Mouse (Mus musculus): ENCODE measurements around the gene Pdcd5.
A peak's percentile ranks its signal among the peaks of the same experiment; 100 is the strongest.

The Pdcd5 gene

DNA sequence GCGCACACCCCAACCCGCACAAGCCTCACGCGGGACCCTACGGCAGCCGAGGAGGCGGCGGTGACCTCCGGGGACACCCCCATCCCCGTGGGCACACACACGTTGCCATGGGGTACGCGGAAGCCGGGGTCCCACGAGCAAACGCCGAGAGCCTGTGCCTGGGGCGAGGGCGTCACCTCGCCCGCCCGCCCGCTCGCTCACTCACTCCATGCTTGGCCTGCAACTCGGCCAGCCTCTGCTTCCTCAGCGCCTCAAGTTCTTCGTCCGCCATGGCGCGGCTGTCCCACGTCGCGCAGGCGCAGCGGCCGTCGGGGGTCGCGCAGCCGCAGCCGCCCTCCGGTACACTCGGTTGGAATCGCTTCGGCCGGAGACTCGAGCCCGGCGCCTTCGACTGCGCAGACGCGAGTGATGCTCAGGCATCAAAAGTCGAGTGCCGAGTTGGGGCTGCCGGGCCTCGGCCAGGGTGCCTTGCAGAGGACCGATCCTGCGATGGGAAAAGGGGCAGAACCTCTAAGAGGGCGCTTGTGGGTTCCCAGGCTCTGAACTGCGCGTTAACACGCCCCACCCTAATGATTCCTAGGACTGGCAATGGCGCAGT, at the start of gene Pdcd5:
TSS of gene Pdcd5 (minus strand) at position 421 of the 598 bp plus-strand sequence.
- DNase-seq (ENCODE audit: low spot score in 2 of 2): peak; percentile 93 to 94

DNA sequence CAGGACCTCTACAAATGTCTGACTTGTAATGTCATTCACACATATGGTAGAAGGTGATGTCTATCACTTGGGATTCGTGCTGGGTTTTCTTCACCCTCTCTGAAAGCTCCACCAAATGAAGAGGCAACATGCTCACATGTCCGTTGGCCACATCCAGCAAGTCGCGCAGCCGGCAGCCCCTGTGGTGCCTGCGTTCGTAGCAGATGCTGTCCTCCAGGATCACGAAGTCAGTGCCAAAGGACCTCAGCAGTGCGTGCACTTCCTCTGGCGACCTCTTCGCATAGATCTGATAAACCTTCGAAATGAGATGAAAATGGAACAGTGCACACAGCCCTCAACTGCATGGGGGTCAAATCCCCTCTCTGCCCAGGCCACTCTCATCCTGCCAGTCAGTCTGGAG, 45.3 kb upstream of the Pdcd5 start:
- no peak for DNase-seq (ENCODE audit: low spot score in 2 of 2)

DNA sequence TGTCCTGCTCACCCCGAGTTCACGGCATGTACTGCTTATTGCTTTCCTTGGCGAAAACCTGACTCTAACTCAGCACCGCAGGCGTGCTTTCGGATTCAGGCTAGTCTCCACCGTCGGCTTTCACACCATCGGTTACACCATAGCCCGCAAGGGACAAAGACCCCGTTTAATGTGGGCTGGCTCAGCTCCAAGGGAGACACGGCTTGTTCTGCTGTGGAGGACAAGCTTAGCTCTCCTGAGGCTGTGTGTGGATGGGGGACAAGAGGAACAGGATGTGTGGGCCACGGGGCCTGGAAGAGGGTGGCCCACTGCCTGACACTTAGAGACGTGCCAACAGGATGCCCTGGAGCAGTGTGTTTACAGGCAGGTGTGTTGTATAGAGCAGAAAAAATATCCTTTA, 44.8 kb upstream of the Pdcd5 start:
- DNase-seq (ENCODE audit: low spot score in 2 of 2): no peak

DNA sequence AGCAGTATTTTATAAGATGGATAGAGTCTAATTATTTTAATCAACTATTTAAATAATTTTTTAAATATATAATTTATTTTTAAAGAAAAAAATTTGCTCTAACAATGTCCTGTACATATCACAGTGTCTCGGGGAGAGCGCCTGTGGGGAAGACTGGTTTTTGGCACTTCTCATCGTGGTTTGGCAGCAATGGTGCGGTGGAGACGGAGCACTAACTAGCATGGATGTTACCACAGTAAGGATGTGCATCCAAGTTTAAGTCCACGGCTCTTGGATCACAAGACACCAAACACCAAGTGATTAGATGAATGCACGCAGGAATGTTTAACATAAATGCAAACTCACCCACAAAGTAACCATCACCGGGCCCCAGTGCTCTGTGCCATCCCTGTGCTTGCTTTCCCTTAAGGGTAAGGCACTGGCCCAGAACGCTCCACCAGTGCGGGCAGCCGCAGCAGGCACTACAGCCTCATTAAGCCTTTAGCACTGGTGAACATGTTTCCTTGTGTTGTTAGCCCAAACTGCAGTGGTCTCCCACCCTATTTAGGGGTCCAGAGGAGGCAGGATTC, 41.5 kb upstream of the Pdcd5 start:
- DNase-seq (ENCODE audit: low spot score in 2 of 2): no peak

DNA sequence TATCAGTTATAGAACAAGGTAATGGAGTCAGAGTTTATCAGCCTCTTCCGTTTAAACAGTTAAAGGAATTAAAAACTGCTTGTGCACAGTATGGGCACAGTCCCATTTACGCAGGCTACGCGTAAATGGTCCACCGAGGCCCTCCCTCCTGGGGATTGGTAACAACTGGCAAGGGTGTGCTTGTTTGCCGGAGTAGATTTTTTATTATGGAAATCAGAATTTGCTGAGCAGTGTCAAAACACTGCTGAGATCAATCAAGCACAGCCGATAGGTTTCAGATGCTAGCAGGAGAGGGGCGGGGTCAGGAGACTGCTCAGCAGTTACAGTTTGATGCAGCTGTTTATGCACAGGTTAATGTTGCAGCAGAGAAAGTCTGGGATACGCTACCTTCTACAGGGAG, 41.0 kb upstream of the Pdcd5 start:
- no peak for DNase-seq (ENCODE audit: low spot score in 2 of 2)

DNA sequence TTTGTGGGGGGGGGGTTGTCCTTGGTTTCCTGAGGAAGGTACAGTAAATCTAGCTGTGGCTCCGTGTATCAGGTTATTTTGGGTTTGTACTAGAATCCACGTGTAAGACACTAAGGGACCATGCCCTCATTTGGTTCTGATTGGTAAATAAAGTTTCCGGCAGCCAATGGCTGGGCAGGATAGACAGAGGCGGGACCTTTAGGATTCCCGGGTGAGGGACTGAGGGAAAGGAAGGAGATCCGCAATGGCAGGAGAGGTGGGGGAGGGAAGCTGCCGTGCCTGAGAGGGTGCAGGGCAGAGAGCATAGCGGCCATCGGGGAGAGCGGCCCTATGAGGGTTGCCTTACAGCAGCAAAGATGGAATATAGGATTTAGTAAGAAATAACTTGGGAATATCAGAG, 39.9 kb upstream of the Pdcd5 start:
- DNase-seq (ENCODE audit: low spot score in 2 of 2): no peak

DNA sequence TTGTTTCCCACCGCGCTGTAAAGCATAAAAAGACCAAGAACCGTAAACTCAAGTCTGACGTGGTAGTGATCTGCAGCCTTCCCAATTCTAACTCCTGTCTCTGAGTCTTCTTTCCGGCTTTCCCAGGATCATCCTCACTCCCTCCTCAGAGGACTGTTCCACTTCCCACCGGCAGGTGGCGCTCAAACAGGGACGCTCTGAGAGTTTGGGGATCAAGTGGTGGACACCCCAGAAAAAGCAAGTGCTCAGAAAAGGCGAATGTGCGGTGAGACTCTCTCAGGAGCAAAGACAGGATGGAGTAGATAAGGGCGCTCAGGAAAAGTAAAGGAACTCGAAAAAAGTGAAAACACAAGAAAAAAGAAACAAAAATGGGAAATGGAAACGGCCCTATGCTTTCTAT, 39.4 kb upstream of the Pdcd5 start:
- DNase-seq (ENCODE audit: low spot score in 2 of 2): peak in 1 of 2 experiments; percentile 9

DNA sequence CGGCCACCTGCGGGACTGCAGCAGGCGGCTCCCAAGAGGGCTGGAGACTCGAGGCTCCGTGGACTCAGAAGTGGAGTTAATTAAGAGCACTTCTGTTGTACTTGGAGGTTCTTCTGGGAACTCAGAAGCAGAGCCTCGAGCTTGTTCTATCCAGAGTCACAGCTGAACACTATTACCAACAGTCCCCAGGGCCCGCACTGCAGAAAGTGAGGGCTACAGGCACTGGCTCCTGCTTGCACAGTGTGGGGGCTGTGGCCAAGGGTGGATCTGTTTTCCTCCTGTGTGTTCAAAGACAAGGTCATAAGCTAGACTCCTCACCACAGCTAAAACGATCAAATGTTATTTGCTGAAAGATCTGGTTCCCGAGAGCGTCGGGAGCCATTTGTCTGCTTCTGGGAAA, 38.9 kb upstream of the Pdcd5 start:
- no peak for DNase-seq (ENCODE audit: low spot score in 2 of 2)

DNA sequence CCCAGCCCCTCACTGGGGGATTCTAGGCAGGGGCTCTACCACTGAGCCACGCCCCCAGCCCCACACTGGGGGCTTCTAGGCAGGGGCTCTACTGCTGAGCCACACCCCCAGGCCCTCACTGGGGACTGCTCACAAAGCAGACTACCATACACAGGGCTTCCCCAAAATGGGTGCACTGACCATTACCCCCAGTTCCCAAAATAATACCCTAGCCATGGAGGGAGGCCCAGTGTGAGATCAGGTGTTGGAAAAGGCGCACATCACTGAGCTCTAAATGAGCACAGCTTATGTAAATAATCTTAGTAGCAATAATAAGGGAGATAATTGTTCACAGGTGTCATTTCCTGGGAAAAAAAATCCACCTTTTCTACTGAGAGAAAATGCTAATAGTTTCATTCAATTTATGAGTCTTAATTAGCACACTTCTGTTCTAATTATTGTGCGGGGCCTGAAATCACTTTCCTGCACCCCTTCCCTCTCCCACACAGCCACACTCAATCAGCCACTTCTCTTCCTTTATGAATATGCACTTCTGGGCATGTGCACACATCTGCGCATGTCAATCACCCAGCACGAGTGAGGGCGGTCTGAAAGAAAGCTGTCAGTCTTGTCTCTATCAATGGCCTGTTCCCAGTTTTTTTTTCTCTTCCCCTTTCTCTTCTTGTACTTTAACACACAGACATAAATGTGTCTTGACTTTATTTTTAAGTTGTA, 36.2 kb upstream of the Pdcd5 start:
- no peak for DNase-seq (ENCODE audit: low spot score in 2 of 2)

DNA sequence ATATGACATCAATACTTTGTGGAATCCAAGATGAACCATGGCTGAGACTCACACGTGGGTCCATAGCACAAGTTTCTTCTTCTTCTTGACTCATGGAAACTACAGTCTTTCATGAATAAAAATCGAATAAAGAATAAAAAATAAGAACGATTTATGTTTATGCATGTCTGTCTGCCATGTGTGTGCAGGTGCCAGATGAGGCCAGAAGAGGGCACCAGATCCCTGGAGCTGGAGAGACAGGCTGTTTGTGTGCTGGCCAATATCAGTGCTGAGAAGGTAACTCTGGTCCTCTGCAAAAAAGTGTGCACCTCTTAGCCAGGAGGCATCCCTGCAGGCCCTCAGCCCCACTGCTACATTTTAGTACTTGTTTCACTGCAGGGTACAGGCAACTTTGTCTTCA, 34.2 kb upstream of the Pdcd5 start:
- no peak for DNase-seq (ENCODE audit: low spot score in 2 of 2)

DNA sequence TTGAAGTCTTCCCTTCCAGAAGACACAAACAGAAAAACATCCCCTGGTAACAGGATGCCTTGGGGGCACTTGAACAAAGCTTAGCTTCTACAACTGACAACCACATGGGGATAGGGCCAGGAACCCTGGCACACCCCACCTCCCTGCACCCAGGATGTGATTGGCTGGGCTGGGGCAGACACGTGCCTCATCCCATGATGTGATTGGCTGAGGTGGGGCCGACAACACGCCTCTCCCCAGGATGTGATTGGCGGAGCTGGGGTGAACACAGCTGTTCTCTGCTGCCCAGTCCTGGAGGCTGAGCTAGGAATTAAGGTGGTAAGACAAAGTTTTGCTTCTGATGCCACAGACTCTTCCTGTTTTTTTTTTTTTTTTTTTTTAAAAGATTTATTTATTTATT, 31.7 kb upstream of the Pdcd5 start:
- no peak for DNase-seq (ENCODE audit: low spot score in 2 of 2)

DNA sequence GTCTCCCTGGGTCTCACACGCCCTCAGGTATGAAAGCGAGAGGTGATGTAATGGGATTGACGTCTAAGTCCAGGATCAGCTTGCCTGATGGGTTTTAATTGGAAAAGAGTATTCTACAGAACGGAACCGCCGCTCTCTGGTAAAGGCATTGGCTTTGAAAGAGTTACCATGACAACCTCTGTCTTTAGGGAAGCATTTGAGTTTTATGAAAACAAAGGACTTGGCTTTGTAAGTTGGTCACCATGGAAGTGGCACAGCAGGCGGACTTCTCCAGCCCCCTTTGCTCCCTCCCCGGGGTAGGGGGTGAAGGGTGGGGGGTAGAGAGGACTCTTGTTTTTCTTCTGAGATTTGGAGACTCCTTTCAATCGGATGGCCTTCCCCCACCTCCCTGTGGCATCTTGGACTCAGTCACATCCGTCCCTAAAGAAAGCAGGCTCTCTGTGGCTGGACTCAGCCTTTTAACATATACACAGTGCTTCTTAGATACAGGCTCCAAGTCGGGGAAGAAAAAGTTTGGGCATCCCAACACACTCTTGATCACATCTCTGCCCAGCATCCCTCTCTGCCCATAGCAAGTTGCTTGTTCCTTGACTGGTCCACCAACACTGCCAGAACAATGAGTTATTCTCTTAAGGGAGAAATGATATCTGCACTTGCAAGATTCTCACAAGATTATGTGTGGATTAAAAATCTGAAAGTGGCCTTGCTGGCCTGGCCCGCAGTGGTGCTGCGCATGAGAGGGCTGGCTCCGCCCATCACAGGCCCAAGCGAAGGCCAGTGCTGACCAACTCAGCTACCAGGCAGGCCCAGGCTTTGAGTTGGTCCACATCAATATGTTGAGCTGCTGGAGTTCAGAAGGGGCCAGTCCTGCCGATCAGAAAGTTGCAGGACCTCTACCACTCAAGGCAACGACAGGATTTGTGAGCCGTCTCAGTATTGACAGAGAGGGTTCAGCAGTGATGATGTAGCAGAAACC, 21.0 kb upstream of the Pdcd5 start:
- no peak for DNase-seq (ENCODE audit: low spot score in 2 of 2)

DNA sequence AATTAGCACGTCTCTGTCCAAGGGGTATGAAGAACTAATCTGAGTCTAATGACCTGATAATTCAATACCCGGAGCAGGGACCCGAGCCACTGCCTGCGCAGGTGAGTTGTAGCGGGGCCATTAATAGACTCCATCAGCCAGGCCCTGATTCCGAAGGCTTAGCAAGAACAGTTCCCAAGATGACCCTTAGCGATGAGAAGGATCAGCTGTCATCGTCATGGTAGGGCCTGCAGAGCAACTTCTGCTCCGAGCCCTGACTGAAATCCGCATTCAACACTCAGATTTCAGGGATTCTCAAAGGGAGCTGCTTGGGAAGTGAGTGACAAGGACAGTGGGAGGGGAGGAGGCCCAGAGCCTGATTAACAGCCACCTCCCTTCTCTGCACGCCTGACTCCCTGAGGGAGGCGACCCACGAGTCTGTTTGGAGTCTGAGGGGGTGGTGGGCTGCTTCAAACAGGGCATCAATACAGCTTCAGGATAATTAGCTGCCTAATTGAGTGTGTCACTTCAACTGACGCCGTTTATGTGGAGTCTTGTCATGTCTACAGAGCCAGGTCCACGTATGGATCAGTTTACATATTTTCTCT, 16.6 kb upstream of the Pdcd5 start:
- DNase-seq (ENCODE audit: low spot score in 2 of 2): no peak

DNA sequence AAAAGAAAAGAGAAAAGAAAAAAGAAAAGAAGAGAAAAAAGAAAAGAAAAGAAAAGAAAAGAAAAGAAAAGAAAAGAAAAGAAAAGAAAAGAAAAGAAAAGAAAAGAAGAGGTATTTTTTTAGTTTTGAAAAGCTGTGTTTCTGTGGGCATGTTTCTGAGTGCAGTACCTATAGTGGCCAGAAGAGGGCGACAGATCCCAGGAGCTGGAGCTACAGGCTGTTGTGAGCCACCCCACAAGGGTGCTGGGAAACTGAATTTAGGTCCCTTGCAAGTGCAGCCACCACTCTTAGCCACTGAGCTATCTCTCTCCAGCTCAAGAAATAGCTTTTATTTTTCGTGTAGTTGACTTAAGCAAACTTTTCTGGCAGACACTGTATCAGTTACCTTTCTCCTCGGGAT, 11.9 kb upstream of the Pdcd5 start:
- no peak for DNase-seq (ENCODE audit: low spot score in 2 of 2)

DNA sequence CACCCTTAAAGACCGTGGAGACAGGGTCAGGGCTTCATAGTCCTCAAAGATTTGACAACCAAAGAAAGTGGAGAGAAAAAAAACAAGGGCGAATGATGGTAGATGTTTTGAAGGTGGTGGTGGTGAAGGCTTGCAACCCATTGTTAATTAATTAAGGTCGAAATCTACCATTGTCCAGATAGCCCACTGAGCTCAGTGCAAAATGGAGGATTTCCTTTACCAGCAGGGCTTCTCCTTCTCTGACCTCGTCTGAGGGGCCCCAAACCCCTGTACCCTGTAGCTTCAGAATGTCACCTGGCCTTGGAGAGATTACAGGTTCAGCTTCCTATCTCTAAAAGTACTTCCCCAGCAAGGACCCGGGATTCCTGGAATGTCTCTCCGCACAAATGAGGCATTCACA, 10.5 kb upstream of the Pdcd5 start:
- no peak for DNase-seq (ENCODE audit: low spot score in 2 of 2)

DNA sequence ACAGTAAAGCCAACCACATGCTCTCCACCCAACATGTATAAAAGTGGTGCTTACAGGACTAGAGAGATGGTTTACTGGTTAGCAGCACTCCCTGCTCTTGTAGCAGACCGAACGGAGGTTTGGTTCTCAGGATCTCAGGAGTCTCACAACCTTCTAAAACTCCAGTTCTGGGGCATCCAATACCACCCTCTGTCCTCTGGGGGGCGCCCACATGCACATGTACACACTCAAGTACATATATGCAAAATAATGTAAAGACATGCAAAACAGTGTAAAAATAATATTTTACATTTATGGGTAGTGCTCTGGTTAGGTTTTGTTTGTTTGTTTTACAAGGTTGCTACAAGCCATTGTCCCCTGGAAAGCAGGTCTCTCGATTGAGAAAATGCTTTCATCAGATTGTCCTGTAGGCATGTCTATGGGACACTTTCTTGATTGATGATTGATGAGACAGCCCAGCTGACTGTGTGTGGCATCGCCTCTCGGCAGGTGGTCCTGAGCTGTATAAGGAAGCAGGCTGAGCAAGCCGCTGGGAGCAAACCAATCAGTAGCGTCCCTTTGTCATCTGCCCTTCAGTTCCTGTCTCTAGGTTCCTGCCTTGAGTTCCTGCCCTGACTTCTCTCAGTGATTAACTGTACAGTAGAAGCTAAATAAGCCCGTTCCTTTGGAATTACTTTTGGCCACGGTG, 4.4 kb upstream of the Pdcd5 start:
- DNase-seq (ENCODE audit: low spot score in 2 of 2): no peak

DNA sequence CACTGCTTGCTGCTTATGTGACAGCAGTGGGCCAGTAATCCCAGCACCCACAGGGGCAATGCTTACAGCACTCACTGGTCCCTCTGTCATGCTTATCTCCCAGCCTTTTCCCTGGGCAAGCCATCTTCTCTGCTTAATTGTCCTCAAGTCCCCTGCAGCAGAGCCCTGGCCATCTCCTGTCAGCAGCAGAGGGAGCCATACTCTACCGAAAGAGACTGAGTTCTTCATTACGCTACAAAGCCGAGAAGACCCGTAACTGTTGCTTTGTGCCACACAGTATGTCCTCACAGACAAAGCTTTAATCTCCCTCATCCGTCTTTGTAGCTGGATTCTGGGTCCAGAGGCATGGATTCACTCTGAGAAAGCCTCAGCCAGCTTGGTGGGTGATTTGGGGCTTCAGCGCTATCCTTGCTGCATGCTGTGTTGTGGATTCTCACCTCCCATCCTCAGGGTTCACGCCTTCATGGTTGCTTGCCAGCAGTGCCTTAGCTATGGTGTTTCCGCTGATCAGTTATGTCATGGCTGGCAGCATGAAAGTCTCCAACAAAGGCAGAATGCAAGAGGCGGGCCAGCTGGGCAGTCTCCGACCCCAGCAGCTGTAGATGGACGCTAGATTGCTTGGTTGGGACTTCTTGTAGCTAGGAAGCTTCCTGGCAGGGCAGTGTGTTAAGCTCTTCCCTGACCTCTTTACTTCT, 3.5 kb upstream of the Pdcd5 start:
- DNase-seq (ENCODE audit: low spot score in 2 of 2): no peak

DNA sequence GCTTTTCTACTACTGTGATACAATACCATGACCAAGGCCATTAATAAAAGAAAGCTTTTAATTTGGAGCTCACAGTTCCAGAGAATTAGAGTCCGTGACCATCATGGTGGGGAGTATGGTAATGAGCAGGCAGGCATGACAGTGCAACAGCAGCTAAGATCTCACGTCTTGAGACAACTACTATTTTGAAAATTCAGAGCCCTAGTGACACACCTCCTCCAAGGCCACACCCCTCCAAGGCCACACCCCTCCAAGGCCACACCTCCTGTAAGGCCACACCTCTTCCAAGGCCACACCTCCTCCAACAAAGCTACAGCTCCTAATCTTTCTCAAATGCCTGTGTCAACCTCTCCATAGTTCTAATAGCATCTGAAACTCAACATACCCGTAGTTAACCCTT, 1.8 kb upstream of the Pdcd5 start:
- peak; percentile 35 to 54 for DNase-seq (ENCODE audit: low spot score in 2 of 2)

DNA sequence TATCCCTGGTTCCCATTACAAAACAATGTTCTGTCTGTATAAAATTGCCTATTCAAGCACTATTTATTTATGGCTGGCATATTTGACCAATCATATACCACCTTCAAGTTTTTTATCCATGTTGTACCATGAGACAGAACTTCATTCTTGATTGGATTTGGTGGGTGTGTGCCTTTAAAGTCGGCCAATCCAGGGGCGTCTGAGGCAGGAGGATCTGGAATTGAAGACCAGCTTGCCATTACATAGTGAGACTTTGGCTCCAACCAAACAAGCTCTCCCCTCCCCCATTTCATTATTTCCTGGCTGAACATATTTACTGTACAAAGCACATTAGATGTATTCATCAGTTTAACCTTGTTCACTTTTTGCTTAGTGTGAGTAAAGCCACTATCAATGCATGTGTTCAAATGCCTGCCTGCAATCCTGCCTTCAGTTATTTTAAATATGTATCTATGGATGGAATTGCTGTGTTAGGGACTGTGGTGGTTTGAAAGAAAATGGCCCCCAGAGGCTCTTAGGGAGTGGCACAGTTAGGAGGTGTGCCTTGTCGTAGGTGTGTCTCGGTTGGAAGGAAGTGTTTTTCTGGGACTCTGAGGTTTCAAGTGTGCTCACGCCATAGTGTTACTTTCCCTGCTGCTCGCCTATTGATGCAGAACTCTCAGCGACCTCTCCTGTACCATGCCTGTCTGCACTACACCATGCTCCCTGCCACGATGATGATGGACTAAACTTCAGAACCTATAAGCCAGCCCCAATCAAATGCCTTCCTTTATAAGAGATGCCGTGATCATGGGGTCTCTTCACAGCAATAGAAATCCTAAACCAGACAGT, 1.1 kb upstream of the Pdcd5 start:
- DNase-seq (ENCODE audit: low spot score in 2 of 2): no peak
